Mouse (Mus musculus): ENCODE measurements at regions not wholly inside any gene's neighbourhood (a gene's known extent, or its start where the extent isn't known, plus 50 kb on each side); places are given as distances from the start of the nearest gene placed in this dataset.

DNA sequence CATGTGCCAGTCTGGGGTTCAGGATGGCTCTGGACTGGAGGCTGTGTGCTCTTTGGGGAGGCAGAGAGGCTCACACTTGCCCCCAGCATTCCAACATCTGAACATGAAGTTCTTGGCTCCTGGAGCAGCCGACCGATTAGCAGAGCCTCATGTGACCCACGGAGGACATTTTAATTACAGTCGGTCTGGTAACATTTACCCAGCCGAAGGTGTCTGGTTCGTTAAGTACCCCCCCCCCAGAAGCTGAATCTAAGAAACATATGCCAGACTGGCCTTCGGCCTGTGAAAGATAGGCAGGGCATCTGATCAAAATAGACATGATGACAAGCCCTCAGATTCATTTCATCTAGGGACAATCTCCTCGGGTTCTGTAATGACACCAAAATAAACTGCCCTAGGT is 140.4 kb upstream of the Sgk1 start:
- no peak overlapping the region for H3K9ac ChIP-seq
- no peak overlapping the region for H3K4me2 ChIP-seq
- H3K9me3 ChIP-seq: no peaks in the 10 kb centered on the region
- no peak for ATAC-seq (ENCODE audit: low FRiP score, low read depth)
- peaks cover under 1% of the 10 kb centered on the region; the same call in 1 of the 2 replicates for H3K4me1 ChIP-seq (replicated peaks)
- WGBS: 63% methylated on average over 8 of the region's 8 CpGs
- no peak overlapping the region for H3K27ac ChIP-seq (replicated peaks)
- H3K27me3 ChIP-seq: no peaks in the 10 kb centered on the region
- no peak overlapping the region for H3K4me3 ChIP-seq
- no peaks in the 10 kb centered on the region for H3K36me3 ChIP-seq

DNA sequence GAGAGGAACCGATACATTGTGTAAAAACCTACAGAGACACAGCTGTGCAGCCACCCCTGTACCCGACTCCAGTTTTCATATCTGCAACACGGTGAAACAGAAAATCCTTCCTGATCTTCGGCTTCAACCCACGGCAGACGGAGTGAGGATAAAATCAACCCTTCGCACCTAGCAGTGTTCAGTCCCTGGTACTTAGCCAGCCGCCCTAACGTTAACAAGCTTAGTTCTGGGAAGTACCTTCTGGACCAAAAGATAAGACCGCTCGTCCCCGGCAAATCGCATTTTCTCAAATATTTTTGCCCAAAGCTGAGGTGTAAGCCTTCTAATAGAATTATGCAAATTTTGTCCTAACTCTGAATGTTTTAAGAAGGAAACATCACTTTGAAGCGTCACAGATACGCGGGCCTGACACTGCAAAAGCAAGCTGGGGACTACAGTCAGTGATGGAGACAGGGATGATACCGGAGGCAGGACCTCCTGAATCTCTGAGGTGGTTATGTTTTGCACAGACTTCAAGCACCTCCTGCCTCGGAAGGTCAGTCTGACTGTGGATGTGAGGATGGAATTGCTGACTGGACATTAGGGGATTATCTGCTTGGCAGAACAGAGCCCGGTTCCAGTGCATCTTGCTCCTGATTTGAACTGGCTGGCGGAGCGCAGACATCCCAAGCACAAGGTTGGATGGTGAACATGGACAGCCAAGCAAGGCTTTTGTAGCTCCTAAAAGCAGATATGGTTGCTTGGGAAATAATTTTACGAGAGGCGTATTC is 139.8 kb upstream of the Sgk1 start:
- H3K27me3 ChIP-seq: no peaks in the 10 kb centered on the region
- ATAC-seq (ENCODE audit: low FRiP score, low read depth): no peak
- no peak overlapping the region for H3K4me2 ChIP-seq
- no peak overlapping the region for H3K9ac ChIP-seq
- WGBS: 88% methylated on average over 23 of the region's 23 CpGs
- H3K4me3 ChIP-seq: no peak overlapping the region
- H3K27ac ChIP-seq (replicated peaks): no peak overlapping the region
- H3K36me3 ChIP-seq: no peaks in the 10 kb centered on the region
- no peaks in the 10 kb centered on the region for H3K9me3 ChIP-seq
- peaks cover 5% of the 10 kb centered on the region; the same call in 1 of the 2 replicates for H3K4me1 ChIP-seq (replicated peaks)

DNA sequence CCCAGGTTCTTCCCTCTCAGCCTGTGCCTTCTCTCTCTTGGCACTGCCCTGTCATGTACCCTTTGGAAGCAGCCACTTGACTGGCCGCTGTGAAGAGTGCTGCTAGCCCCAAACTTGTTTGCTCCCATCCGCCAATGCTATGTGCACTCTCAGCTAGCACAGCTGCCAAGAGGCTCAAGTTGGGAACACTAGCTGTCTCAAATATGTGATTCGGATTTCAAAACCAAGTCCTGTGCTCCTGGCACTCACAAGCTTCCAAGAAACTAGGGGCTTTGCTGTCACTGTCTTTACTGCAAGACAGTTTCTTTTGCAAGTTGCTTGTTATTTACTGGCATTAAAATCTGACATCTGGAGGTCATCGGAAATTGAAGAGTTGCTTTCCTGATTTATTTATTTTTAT is 138.6 kb upstream of the Sgk1 start:
- Histone ChIP-seq H3K9ac (no peak overlapping the region), H3K9me3 (no peaks in the 10 kb centered on the region), H3K27me3 (no peaks in the 10 kb centered on the region), H3K4me3 (no peak overlapping the region), H3K4me2 (no peak overlapping the region), H3K36me3 (no peaks in the 10 kb centered on the region), H3K27ac (replicated peaks) (no peak overlapping the region), H3K4me1 (replicated peaks) (peaks cover 5% of the 10 kb centered on the region; the same call in 1 of the 2 replicates)
- no peak for ATAC-seq (ENCODE audit: low FRiP score, low read depth)
- 85% methylated on average over 4 of the region's 4 CpGs for WGBS

DNA sequence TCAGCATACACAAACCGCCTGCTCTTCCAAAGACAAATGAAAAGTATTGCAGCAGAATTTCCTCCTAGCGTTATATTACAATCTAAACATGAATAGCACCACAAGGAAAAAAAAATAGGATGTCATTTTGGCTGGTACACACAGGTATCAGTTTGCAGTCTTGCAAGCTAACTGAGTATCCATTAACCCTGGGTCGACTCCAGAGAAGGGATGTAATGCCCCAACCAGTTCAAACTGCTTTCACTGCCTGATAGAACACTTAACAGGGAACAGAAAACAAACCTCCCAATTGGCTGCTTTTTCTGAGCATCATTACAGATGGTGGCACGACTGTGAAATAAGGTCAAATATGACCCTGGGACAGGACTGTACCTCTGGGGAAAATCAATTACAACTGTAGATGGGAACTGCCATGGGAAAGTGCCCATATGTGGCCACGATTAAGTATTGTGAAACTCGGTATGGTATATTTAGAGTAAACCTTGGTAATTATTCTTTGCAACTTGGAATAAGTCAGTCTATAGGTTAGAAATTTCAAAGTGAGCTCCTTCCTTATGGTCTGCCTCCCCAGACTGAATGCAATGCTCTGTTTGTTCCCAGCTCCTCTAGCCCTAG is 137.5 kb upstream of the Sgk1 start:
- H3K27ac ChIP-seq (replicated peaks): no peak overlapping the region
- H3K36me3 ChIP-seq: no peaks in the 10 kb centered on the region
- H3K4me2 ChIP-seq: no peak overlapping the region
- H3K9ac ChIP-seq: no peak overlapping the region
- no peak overlapping the region for H3K4me3 ChIP-seq
- no peaks in the 10 kb centered on the region for H3K27me3 ChIP-seq
- peaks cover 5% of the 10 kb centered on the region; the same call in 1 of the 2 replicates for H3K4me1 ChIP-seq (replicated peaks)
- no peak for ATAC-seq (ENCODE audit: low FRiP score, low read depth)
- 66% methylated on average over 6 of the region's 6 CpGs for WGBS
- no peaks in the 10 kb centered on the region for H3K9me3 ChIP-seq

DNA sequence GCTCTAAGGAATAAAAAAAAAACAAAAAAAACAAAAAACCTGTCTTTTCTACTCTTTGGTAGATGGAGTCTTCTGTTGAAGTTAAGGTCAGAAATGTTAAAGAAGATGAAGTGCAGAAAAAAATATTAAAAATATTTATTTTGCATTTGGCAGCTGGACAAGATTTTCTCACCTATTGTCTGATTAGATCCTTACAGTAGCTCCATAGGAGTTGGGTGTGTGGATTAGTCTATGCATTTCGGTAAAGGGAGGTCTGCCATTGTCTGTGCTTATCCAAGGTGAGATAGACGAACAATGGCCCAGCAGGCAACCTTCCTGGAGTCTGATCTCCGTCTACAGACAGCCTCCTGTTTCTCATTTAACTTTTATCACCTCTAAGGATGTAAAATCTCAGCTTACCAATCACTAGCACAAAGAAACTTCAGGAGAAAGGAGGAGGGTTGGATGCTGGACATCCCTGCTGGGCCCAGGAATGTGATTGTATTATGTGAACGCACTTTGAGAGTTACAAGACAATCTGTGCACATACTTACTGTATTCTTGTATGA is 136.0 kb upstream of the Sgk1 start:
- Histone ChIP-seq H3K4me2 (no peak overlapping the region), H3K4me1 (replicated peaks) (peaks cover 5% of the 10 kb centered on the region; the same call in 1 of the 2 replicates), H3K27me3 (no peaks in the 10 kb centered on the region), H3K4me3 (no peak overlapping the region), H3K9ac (no peak overlapping the region), H3K27ac (replicated peaks) (no peak overlapping the region), H3K9me3 (no peaks in the 10 kb centered on the region), H3K36me3 (no peaks in the 10 kb centered on the region)
- 19% methylated on average over 4 of the region's 4 CpGs for WGBS
- ATAC-seq (ENCODE audit: low FRiP score, low read depth): no peak

DNA sequence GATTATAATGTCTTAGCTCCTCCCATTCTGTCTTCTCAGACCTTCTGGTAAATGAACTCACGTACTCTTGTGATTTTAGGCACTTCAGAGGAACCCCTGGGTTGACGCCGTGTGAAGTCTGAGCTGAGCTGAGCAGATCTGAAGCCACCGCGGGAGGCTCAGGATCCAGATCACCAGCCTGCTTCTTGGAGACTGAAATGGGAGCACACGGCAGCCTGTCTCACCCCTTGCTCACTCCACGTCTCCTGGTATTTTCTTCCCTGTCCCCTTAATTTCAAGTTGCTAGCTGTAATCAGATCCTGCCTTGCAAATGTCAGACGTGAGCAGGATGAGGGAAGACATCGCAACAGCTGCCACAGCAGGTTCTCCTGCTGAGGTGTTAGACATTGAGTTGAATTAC is 135.3 kb upstream of the Sgk1 start:
- H3K4me2 ChIP-seq: no peak overlapping the region
- no peak for ATAC-seq (ENCODE audit: low FRiP score, low read depth)
- H3K36me3 ChIP-seq: no peaks in the 10 kb centered on the region
- no peak overlapping the region for H3K27ac ChIP-seq (replicated peaks)
- H3K27me3 ChIP-seq: no peaks in the 10 kb centered on the region
- no peak overlapping the region for H3K4me3 ChIP-seq
- H3K4me1 ChIP-seq (replicated peaks): peaks cover 5% of the 10 kb centered on the region; the same call in 1 of the 2 replicates
- no peaks in the 10 kb centered on the region for H3K9me3 ChIP-seq
- 18% methylated on average over 9 of the region's 9 CpGs for WGBS
- H3K9ac ChIP-seq: no peak overlapping the region

DNA sequence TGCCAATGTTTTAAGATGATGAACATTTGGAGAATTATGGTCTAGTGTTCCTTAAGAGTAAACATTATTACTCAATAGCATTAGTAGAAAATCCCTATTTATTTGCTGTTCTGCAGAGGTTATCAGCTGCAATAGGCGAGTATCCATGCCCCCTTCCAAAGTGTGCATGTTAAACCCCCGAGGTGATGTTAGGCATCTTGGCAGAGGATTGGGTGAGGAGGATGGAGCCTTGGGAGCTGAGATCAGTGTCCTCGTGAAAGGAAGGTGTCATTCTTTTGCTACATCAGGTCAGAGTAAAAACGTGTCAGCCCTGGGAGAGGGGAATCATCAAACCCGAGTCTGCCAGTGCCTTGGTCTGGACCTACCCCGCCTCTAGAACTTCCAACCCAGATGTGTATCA is 130.7 kb upstream of the Sgk1 start:
- no peak overlapping the region for H3K9ac ChIP-seq
- no peak overlapping the region for H3K27ac ChIP-seq (replicated peaks)
- no peaks in the 10 kb centered on the region for H3K27me3 ChIP-seq
- H3K4me3 ChIP-seq: no peak overlapping the region
- ATAC-seq (ENCODE audit: low FRiP score, low read depth): no peak
- no peak overlapping the region for H3K4me2 ChIP-seq
- no peaks in the 10 kb centered on the region for H3K9me3 ChIP-seq
- no peaks in the 10 kb centered on the region for H3K36me3 ChIP-seq
- H3K4me1 ChIP-seq (replicated peaks): peaks cover 13% of the 10 kb centered on the region
- 74% methylated on average over 6 of the region's 6 CpGs for WGBS

DNA sequence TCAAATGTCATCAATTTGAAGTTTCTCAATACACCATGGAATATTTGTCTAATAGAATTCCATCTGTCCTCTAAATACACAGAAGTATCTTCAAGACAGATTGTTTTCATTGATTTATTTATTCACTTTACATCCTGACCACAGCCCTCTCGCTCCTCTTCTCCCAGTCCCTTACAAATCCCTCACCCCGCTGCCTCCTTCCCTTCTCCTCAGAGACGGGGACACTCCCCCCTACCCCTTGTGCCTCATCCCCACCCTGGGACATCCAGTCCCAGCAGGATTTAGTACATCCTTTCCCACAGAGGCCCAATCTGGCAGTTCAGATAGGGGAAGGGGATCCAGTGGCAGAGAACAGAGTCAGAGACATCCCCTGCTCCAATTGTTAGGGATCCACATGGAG is 129.6 kb upstream of the Sgk1 start:
- no peak overlapping the region for H3K27ac ChIP-seq (replicated peaks)
- H3K9ac ChIP-seq: no peak overlapping the region
- no peak overlapping the region for H3K4me2 ChIP-seq
- no peaks in the 10 kb centered on the region for H3K9me3 ChIP-seq
- H3K4me3 ChIP-seq: no peak overlapping the region
- peaks cover 8% of the 10 kb centered on the region for H3K4me1 ChIP-seq (replicated peaks)
- no peak for ATAC-seq (ENCODE audit: low FRiP score, low read depth)
- no peaks in the 10 kb centered on the region for H3K36me3 ChIP-seq
- H3K27me3 ChIP-seq: no peaks in the 10 kb centered on the region
- WGBS: 60% methylated on average over 3 of the region's 3 CpGs

DNA sequence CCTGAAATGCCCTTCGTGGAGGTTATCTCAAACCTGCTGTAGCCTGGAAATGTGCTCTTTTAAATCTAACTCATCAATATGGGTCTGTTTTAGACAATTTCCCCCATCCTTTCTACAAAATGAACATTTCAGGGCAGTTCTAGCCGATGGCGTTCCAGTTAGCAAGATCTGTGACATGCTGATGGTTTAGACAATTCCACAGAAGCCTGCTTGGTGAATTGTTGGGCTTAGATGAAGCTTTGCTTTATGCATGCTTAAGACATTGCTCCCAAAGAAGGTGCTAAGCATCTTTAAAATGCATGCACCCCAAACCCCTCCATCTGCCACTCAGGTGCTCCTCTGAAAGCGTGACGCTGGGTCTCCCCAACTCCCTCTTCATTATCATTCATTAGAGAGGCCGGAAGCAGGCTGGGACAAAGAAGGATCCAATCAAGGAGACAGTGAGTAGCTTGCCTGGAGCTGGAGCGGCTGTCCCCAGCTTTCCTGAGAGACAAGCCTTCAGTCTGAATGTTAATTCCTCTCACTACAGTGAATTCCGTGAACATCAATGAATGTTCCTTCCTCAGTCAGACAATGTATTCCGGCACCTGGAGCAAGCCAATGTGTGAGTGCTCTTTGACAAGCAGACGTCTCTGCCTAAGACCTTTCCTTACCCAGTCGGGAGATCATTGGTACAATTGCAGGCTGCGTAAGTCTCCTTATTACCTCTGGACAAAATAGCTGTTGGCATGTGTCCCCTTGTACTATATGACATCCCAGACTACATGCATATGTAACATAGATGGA is 127.0 kb upstream of the Sgk1 start:
- peak; percentile 54; the same call in 1 of the 2 replicates for ATAC-seq (ENCODE audit: low FRiP score, low read depth)

DNA sequence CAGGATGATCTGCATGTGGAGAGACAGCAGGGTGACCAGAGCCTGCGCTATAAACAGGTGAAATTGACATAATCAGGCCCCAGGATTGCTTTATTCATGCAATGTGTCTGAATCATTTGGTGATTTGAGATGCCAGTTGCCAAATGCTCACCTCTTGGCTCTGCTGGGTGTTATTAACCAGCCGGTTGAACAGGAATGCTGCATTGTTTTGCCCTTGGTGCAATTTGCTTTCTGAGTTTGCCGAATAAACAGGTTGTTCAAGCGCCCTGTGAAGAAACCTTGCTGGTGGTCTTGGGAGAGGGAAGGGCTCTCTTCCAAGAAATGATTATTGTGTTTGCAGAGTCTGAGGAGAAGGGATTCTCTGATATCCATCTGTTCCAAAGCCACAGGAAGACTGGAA is 126.3 kb upstream of the Sgk1 start:
- H3K4me1 ChIP-seq (replicated peaks): peaks cover 8% of the 10 kb centered on the region
- H3K9me3 ChIP-seq: no peaks in the 10 kb centered on the region
- H3K27ac ChIP-seq (replicated peaks): no peak overlapping the region
- no peaks in the 10 kb centered on the region for H3K27me3 ChIP-seq
- no peak overlapping the region for H3K9ac ChIP-seq
- H3K4me3 ChIP-seq: no peak overlapping the region
- no peaks in the 10 kb centered on the region for H3K36me3 ChIP-seq
- no peak overlapping the region for H3K4me2 ChIP-seq
- WGBS: 76% methylated on average over 4 of the region's 4 CpGs
- ATAC-seq (ENCODE audit: low FRiP score, low read depth): no peak

More for the DNA sequence above, 127.0 kb upstream of the Sgk1 start:
- 49% methylated on average over 12 of the region's 12 CpGs for WGBS
- H3K36me3 ChIP-seq: no peaks in the 10 kb centered on the region
- peak overlapping the region; percentile 55; the same call in 1 of the 2 replicates for H3K27ac ChIP-seq (replicated peaks)
- no peaks in the 10 kb centered on the region for H3K9me3 ChIP-seq
- H3K9ac ChIP-seq: no peak overlapping the region
- H3K27me3 ChIP-seq: no peaks in the 10 kb centered on the region
- no peak overlapping the region for H3K4me3 ChIP-seq
- H3K4me1 ChIP-seq (replicated peaks): peaks cover 8% of the 10 kb centered on the region
- H3K4me2 ChIP-seq: no peak overlapping the region

DNA sequence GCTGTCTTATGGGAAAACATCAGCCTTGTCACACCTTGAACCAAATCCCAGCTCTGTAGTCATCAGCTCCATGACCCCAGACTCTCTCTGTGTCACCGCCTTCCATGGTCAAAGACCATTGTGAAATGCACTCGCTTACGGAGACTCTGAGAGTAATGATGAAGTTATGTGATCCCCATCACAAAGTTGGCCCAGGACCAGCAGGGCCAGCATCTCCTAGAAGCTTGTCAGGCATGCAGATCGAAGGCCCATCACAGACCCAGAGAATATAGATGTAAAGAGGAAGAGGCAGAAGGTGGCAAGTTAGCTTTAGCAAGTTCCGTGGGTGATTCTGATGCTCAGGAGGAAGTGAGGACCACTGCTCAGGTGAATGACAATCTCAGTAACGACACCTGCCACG is 125.2 kb upstream of the Sgk1 start:
- H3K4me2 ChIP-seq: no peak overlapping the region
- H3K27ac ChIP-seq (replicated peaks): no peak overlapping the region
- WGBS: 90% methylated on average over 7 of the region's 7 CpGs
- H3K27me3 ChIP-seq: no peaks in the 10 kb centered on the region
- no peaks in the 10 kb centered on the region for H3K9me3 ChIP-seq
- H3K9ac ChIP-seq: no peak overlapping the region
- H3K4me3 ChIP-seq: no peak overlapping the region
- ATAC-seq (ENCODE audit: low FRiP score, low read depth): no peak
- H3K36me3 ChIP-seq: no peaks in the 10 kb centered on the region
- H3K4me1 ChIP-seq (replicated peaks): peaks cover 8% of the 10 kb centered on the region

DNA sequence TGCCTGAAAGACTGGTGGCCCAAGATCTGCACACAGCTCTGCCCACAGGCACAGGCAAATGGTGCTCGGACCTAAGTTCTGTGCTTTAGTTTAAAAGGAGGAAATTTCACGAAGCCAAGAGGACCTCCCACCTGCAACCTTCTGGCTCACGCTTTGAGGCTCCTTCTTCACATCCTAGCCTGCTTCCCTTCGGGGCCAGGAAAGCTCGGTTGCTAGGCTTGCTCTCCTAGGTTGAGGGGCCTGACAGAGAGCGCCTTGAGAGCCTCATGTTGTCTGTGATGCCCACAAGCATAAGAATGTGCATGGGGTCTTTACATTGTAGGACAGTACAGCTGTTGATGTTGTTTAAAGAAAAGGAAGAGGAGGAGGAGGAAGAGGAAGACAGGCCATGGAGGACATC is 123.9 kb upstream of the Sgk1 start:
- ATAC-seq (ENCODE audit: low FRiP score, low read depth): no peak
- no peaks in the 10 kb centered on the region for H3K27me3 ChIP-seq
- no peaks in the 10 kb centered on the region for H3K36me3 ChIP-seq
- H3K27ac ChIP-seq (replicated peaks): no peak overlapping the region
- H3K4me3 ChIP-seq: no peak overlapping the region
- H3K9me3 ChIP-seq: no peaks in the 10 kb centered on the region
- WGBS: 82% methylated on average over 6 of the region's 6 CpGs
- H3K9ac ChIP-seq: no peak overlapping the region
- no peak overlapping the region for H3K4me2 ChIP-seq
- peaks cover 8% of the 10 kb centered on the region for H3K4me1 ChIP-seq (replicated peaks)

Measured in hindbrain, embryonic 15.5 days (tissue).